Mouse (Mus musculus) Patski (cell line): ENCODE data around the gene Arrdc2. TPM values are rescaled to one million over a fixed set of nuclear protein-coding genes. Genes with fewer than 3 reads are reported as not detected.

Experiments used
- ATAC-seq: fragments of 100-300 bp; one replicate; pipeline ENCODE4 v1.8.0; 2021
- CTCF ChIA-PET: fragments of 350-600 bp; sonication (Branson Sonifier 250); formaldehyde crosslinking; loops from one replicate; lab custom pipeline; 2022; ENCODE audit warnings: inconsistent platforms; lab: Charles Lee
- POLR2A ChIA-PET: fragments of 350-600 bp; sonication (Branson Sonifier 250); formaldehyde crosslinking; loops from one replicate; lab custom pipeline; 2022; ENCODE audit warnings: antibody characterized with exemption, inconsistent platforms; lab: Charles Lee
- DNase-seq: peaks from one replicate; pipeline ENCODE4 v3.0.0-alpha.2; 2011; ENCODE audit warnings: low read depth, low spot score
- H3K27me3 ChIP-seq: fragments of 371-371 bp; one replicate; pipeline ENCODE4 v1.5.1; 2021
- CTCF ChIP-seq: fragments of 100-300 bp; IDR thresholded peaks from one replicate; pipeline ENCODE4 v1.5.1; 2021
- in situ Hi-C: fragments of 300-500 bp; cut with MboI; formaldehyde crosslinking; loops from 3 replicates; pipeline ENCODE4 v1.11.1; 2018; ENCODE audit warnings: low pct_unique_long_range_greater_than_20kb, mixed read lengths
- polyA plus RNA-seq: library from polyadenylated mRNA; unstranded; gene quantifications from one replicate; pipeline ENCODE4 v1.2.3, GENCODE M21; 2021

Arrdc2 gene
- polyA plus RNA-seq, 1 experiment from 2014 or later = 6.8 TPM

- no peak for DNase-seq
- ATAC-seq = no peak
- ChIA-PET POLR2A (no interaction called here), CTCF (interaction anchor here (1.1 to 1.4 kb wide), 3 partner anchors 9 to 16 kb away, joined by 3 to 5 read pairs (median 4); no protein-coding TSS in a partner anchor)
- TF ChIP-seq CTCF = no peak
- in situ Hi-C loops = no loop called here
- no peaks in the 10 kb centered on the region for H3K27me3 ChIP-seq
Measured at GRCm38 (mm10) chr8:70853863-70854262, 14.3 kb upstream of the Arrdc2 start.

GRCm38 (mm10) chr8:70852595-70853231, 13.2 kb upstream of the Arrdc2 start:
- DNase-seq (no peak), ATAC-seq (no peak)
- no peaks in the 10 kb centered on the region for H3K27me3 ChIP-seq
- no peak for TF ChIP-seq CTCF
- POLR2A ChIA-PET = no interaction called here
- CTCF ChIA-PET = interaction anchor here (1.1 kb wide), 1 partner anchor 8 kb away, joined by 3 read pairs; no protein-coding TSS in a partner anchor
- in situ Hi-C loops = no loop called here

- ChIA-PET CTCF (no interaction called here), POLR2A (no interaction called here)
- in situ Hi-C loops = no loop called here
- no peaks in the 10 kb centered on the region for H3K27me3 ChIP-seq
- DNase-seq (no peak), ATAC-seq (no peak)
- no peak for TF ChIP-seq CTCF
Measured at GRCm38 (mm10) chr8:70851837-70852236, 12.3 kb upstream of the Arrdc2 start.

GRCm38 (mm10) chr8:70850947-70851346, 11.4 kb upstream of the Arrdc2 start:
- in situ Hi-C loops = no loop called here
- DNase-seq = no peak
- ATAC-seq = no peak
- ChIA-PET CTCF (no interaction called here), POLR2A (interaction anchor here (0.6 kb wide), 1 partner anchor 498 kb away, joined by 3 read pairs; no protein-coding TSS in a partner anchor)
- no peaks in the 10 kb centered on the region for H3K27me3 ChIP-seq
- TF ChIP-seq CTCF = no peak

- ATAC-seq (no peak), DNase-seq (no peak)
- H3K27me3 ChIP-seq = no peaks in the 10 kb centered on the region
- TF ChIP-seq CTCF = no peak
- in situ Hi-C loops = no loop called here
- ChIA-PET POLR2A (no interaction called here), CTCF (interaction anchor here (0.8 kb wide), 1 partner anchor 19 kb away, joined by 4 read pairs; no protein-coding TSS in a partner anchor)
Measured at GRCm38 (mm10) chr8:70850132-70850845, 10.8 kb upstream of the Arrdc2 start.

- POLR2A ChIA-PET = no interaction called here
- DNase-seq = no peak
- in situ Hi-C loops = no loop called here
Measured at GRCm38 (mm10) chr8:70849333-70849990, 9.9 kb upstream of the Arrdc2 start.

GRCm38 (mm10) chr8:70846371-70847154, 7.0 kb upstream of the Arrdc2 start:
- ATAC-seq (no peak), DNase-seq (no peak)
- ChIA-PET CTCF (interaction anchor here (1.5 to 3.8 kb wide), 3 partner anchors 22 to 23 kb away, joined by 5 to 58 read pairs (median 10); no protein-coding TSS in a partner anchor), POLR2A (no interaction called here)
- TF ChIP-seq CTCF = no peak
- H3K27me3 ChIP-seq = no peaks in the 10 kb centered on the region
- in situ Hi-C loops = no loop called here

More at GRCm38 (mm10) chr8:70849333-70849990, 9.9 kb upstream of the Arrdc2 start:
- TF ChIP-seq CTCF = no peak
- H3K27me3 ChIP-seq = no peaks in the 10 kb centered on the region
- CTCF ChIA-PET = interaction anchor here (0.7 to 0.8 kb wide), 2 partner anchors 9 to 20 kb away, joined by 3 to 4 read pairs; no protein-coding TSS in a partner anchor
- ATAC-seq = no peak

GRCm38 (mm10) chr8:70845108-70845507, 5.6 kb upstream of the Arrdc2 start:
- in situ Hi-C loops = no loop called here
- CTCF ChIA-PET = interaction anchor here (0.6 to 3.8 kb wide), 20 partner anchors 8 to 82 kb away, joined by 3 to 58 read pairs (median 7); partner anchors contain the start of genes Ccdc124 and Il12rb1
- POLR2A ChIA-PET = interaction anchor here (0.6 to 1.2 kb wide), 5 partner anchors 12 to 37 kb away, joined by 3 to 6 read pairs (median 4); partner anchors contain the start of gene Kcnn1
- H3K27me3 ChIP-seq = no peaks in the 10 kb centered on the region
- TF ChIP-seq CTCF = no peak
- ATAC-seq = no peak
- no peak for DNase-seq

- DNase-seq = no peak
- H3K27me3 ChIP-seq = no peaks in the 10 kb centered on the region
- CTCF ChIA-PET = interaction anchor here (0.6 to 3.8 kb wide), 20 partner anchors 9 to 82 kb away, joined by 3 to 58 read pairs (median 7); partner anchors contain the start of genes Ccdc124 and Il12rb1
- TF ChIP-seq CTCF = no peak
- POLR2A ChIA-PET = interaction anchor here (0.9 to 1.2 kb wide), 4 partner anchors 13 to 28 kb away, joined by 3 to 6 read pairs (median 3); partner anchors contain the start of gene Kcnn1
- no peak for ATAC-seq
- in situ Hi-C loops = loop anchor here (5.0 kb wide), 1 partner anchor 77 kb away; no protein-coding TSS in a partner anchor
Measured at GRCm38 (mm10) chr8:70844523-70844922, 5.0 kb upstream of the Arrdc2 start.
